Mouse (Mus musculus): Measurements from ENCODE around the gene Zfp366. TPM values are rescaled to one million over a fixed set of nuclear protein-coding genes. Genes with fewer than 3 reads are reported as not detected.

Zfp366 gene
- polyA plus RNA-seq, 1 experiment from 2014 or later: 0.96 TPM

- WGBS: 37% methylated on average over 3 of the region's 3 CpGs
- ATAC-seq (ENCODE audit: borderline replicate concordance, extremely low read depth, low FRiP score, low TSS enrichment): no peak
- H3K27me3 ChIP-seq: no peaks in the 10 kb centered on the region
- H3K36me3 ChIP-seq: no peaks in the 10 kb centered on the region
- no peaks in the 10 kb centered on the region for H3K9me3 ChIP-seq
- H3K9ac ChIP-seq: no peak overlapping the region
- peaks cover 6% of the 10 kb centered on the region; the same call in 1 of the 2 replicates for H3K4me1 ChIP-seq
- no peak overlapping the region for H3K4me2 ChIP-seq
- H3K4me3 ChIP-seq: no peak overlapping the region
- peak overlapping the region; percentile 20; the same call in 1 of the 2 replicates for H3K27ac ChIP-seq
Observed at GRCm38 (mm10) chr13:99230495-99230868, 45.9 kb downstream of the Zfp366 start.

GRCm38 (mm10) chr13:99233333-99233732, 48.7 kb downstream of the Zfp366 start:
- 67% methylated on average over 3 of the region's 3 CpGs for WGBS
- Histone ChIP-seq H3K27me3 (no peaks in the 10 kb centered on the region), H3K9ac (no peak overlapping the region), H3K9me3 (no peaks in the 10 kb centered on the region), H3K4me2 (no peak overlapping the region), H3K4me1 (peaks cover 34% of the 10 kb centered on the region), H3K27ac (no peak overlapping the region), H3K36me3 (no peaks in the 10 kb centered on the region), H3K4me3 (no peak overlapping the region)
- no peak for ATAC-seq (ENCODE audit: borderline replicate concordance, extremely low read depth, low FRiP score, low TSS enrichment)

- 63% methylated on average over 10 of the region's 10 CpGs for WGBS
- no peaks in the 10 kb centered on the region for H3K27me3 ChIP-seq
- no peak overlapping the region for H3K4me2 ChIP-seq
- H3K4me3 ChIP-seq: no peak overlapping the region
- no peak overlapping the region for H3K9ac ChIP-seq
- no peak for ATAC-seq (ENCODE audit: borderline replicate concordance, extremely low read depth, low FRiP score, low TSS enrichment)
- H3K9me3 ChIP-seq: no peaks in the 10 kb centered on the region
- H3K36me3 ChIP-seq: no peaks in the 10 kb centered on the region
- H3K27ac ChIP-seq: no peak overlapping the region
- H3K4me1 ChIP-seq: peaks cover 40% of the 10 kb centered on the region
Observed at GRCm38 (mm10) chr13:99233956-99234355, 49.3 kb downstream of the Zfp366 start.

- WGBS: 37% methylated on average over 20 of the region's 20 CpGs
- ATAC-seq (ENCODE audit: borderline replicate concordance, extremely low read depth, low FRiP score, low TSS enrichment): peak; percentile 41; the same call in 1 of the 2 replicates
- Histone ChIP-seq H3K4me2 (no peak overlapping the region), H3K4me3 (no peak overlapping the region), H3K4me1 (peaks cover 46% of the 10 kb centered on the region), H3K36me3 (no peaks in the 10 kb centered on the region), H3K27me3 (no peaks in the 10 kb centered on the region), H3K27ac (peak overlapping the region; percentile 72), H3K9me3 (no peaks in the 10 kb centered on the region), H3K9ac (no peak overlapping the region)
Observed at GRCm38 (mm10) chr13:99235428-99236210, 51.0 kb downstream of the Zfp366 start.

- H3K9ac ChIP-seq: no peak overlapping the region
- H3K27me3 ChIP-seq: no peaks in the 10 kb centered on the region
- H3K4me1 ChIP-seq: peaks cover 46% of the 10 kb centered on the region
- H3K4me3 ChIP-seq: no peak overlapping the region
- H3K9me3 ChIP-seq: no peaks in the 10 kb centered on the region
- 76% methylated on average over 2 of the region's 2 CpGs for WGBS
- no peak for ATAC-seq (ENCODE audit: borderline replicate concordance, extremely low read depth, low FRiP score, low TSS enrichment)
- no peak overlapping the region for H3K4me2 ChIP-seq
- H3K27ac ChIP-seq: peak overlapping the region; percentile 95
- H3K36me3 ChIP-seq: no peaks in the 10 kb centered on the region
Observed at GRCm38 (mm10) chr13:99236222-99236621, 51.6 kb downstream of the Zfp366 start.

- no peak overlapping the region for H3K4me3 ChIP-seq
- WGBS: 56% methylated on average over 5 of the region's 5 CpGs
Observed at GRCm38 (mm10) chr13:99237122-99237521, 52.5 kb downstream of the Zfp366 start.

GRCm38 (mm10) chr13:99237841-99238216, 53.2 kb downstream of the Zfp366 start:
- H3K9me3 ChIP-seq: no peaks in the 10 kb centered on the region
- no peak overlapping the region for H3K4me3 ChIP-seq
- H3K4me1 ChIP-seq: peaks cover 46% of the 10 kb centered on the region
- H3K27ac ChIP-seq: peak overlapping the region; percentile 95
- H3K4me2 ChIP-seq: no peak overlapping the region
- no peaks in the 10 kb centered on the region for H3K36me3 ChIP-seq
- no peak for ATAC-seq (ENCODE audit: borderline replicate concordance, extremely low read depth, low FRiP score, low TSS enrichment)
- WGBS: 28% methylated on average over 1 of the region's 1 CpGs
- no peaks in the 10 kb centered on the region for H3K27me3 ChIP-seq
- H3K9ac ChIP-seq: no peak overlapping the region

More at GRCm38 (mm10) chr13:99237122-99237521, 52.5 kb downstream of the Zfp366 start:
- Histone ChIP-seq H3K4me1 (peaks cover 46% of the 10 kb centered on the region), H3K9ac (no peak overlapping the region), H3K9me3 (no peaks in the 10 kb centered on the region), H3K36me3 (no peaks in the 10 kb centered on the region), H3K27me3 (no peaks in the 10 kb centered on the region), H3K27ac (peak overlapping the region; percentile 95), H3K4me2 (no peak overlapping the region)
- no peak for ATAC-seq (ENCODE audit: borderline replicate concordance, extremely low read depth, low FRiP score, low TSS enrichment)

- peaks cover 46% of the 10 kb centered on the region for H3K4me1 ChIP-seq
Observed at GRCm38 (mm10) chr13:99238217-99239160, 53.9 kb downstream of the Zfp366 start.

GRCm38 (mm10) chr13:99239161-99239530, 54.5 kb downstream of the Zfp366 start:
- H3K4me3 ChIP-seq: no peak overlapping the region
- H3K27me3 ChIP-seq: no peaks in the 10 kb centered on the region
- peak; percentile 3; the same call in 1 of the 2 replicates for ATAC-seq (ENCODE audit: borderline replicate concordance, extremely low read depth, low FRiP score, low TSS enrichment)
- no peaks in the 10 kb centered on the region for H3K9me3 ChIP-seq
- no peak overlapping the region for H3K9ac ChIP-seq
- H3K4me2 ChIP-seq: peak overlapping the region; percentile 1; the same call in 1 of the 2 replicates
- H3K4me1 ChIP-seq: peaks cover 46% of the 10 kb centered on the region
- H3K36me3 ChIP-seq: no peaks in the 10 kb centered on the region
- 13% methylated on average over 7 of the region's 7 CpGs for WGBS
- H3K27ac ChIP-seq: peak overlapping the region; percentile 95

More at GRCm38 (mm10) chr13:99238217-99239160, 53.9 kb downstream of the Zfp366 start:
- H3K4me2 ChIP-seq: peak overlapping the region; percentile 1
- peak; percentile 72 for ATAC-seq (ENCODE audit: borderline replicate concordance, extremely low read depth, low FRiP score, low TSS enrichment)
- WGBS: 16% methylated on average over 10 of the region's 10 CpGs
- no peak overlapping the region for H3K4me3 ChIP-seq
- H3K9me3 ChIP-seq: no peaks in the 10 kb centered on the region
- peak overlapping the region; percentile 95 for H3K27ac ChIP-seq
- H3K27me3 ChIP-seq: no peaks in the 10 kb centered on the region
- no peaks in the 10 kb centered on the region for H3K36me3 ChIP-seq
- H3K9ac ChIP-seq: no peak overlapping the region

- H3K27ac ChIP-seq: peak overlapping the region; percentile 95
- ATAC-seq (ENCODE audit: borderline replicate concordance, extremely low read depth, low FRiP score, low TSS enrichment): no peak
- no peak overlapping the region for H3K4me2 ChIP-seq
- H3K27me3 ChIP-seq: no peaks in the 10 kb centered on the region
- WGBS: 28% methylated on average over 6 of the region's 6 CpGs
- H3K9me3 ChIP-seq: no peaks in the 10 kb centered on the region
- peaks cover 46% of the 10 kb centered on the region for H3K4me1 ChIP-seq
- H3K9ac ChIP-seq: no peak overlapping the region
- no peak overlapping the region for H3K4me3 ChIP-seq
- H3K36me3 ChIP-seq: no peaks in the 10 kb centered on the region
Observed at GRCm38 (mm10) chr13:99239741-99240140, 55.1 kb downstream of the Zfp366 start.

- peaks cover 31% of the 10 kb centered on the region for H3K4me1 ChIP-seq
- no peaks in the 10 kb centered on the region for H3K9me3 ChIP-seq
- no peak overlapping the region for H3K4me2 ChIP-seq
- ATAC-seq (ENCODE audit: borderline replicate concordance, extremely low read depth, low FRiP score, low TSS enrichment): no peak
- no peak overlapping the region for H3K4me3 ChIP-seq
- no peak overlapping the region for H3K9ac ChIP-seq
- H3K36me3 ChIP-seq: no peaks in the 10 kb centered on the region
- H3K27ac ChIP-seq: no peak overlapping the region
- WGBS: 74% methylated on average over 3 of the region's 3 CpGs
- H3K27me3 ChIP-seq: no peaks in the 10 kb centered on the region
Observed at GRCm38 (mm10) chr13:99241984-99242383, 57.4 kb downstream of the Zfp366 start.

GRCm38 (mm10) chr13:99242895-99243294, 58.3 kb downstream of the Zfp366 start:
- Histone ChIP-seq H3K4me1 (peaks cover 22% of the 10 kb centered on the region), H3K4me2 (no peak overlapping the region), H3K27ac (no peak overlapping the region), H3K9ac (no peak overlapping the region), H3K9me3 (no peaks in the 10 kb centered on the region), H3K27me3 (no peaks in the 10 kb centered on the region), H3K4me3 (no peak overlapping the region), H3K36me3 (no peaks in the 10 kb centered on the region)
- 67% methylated on average over 4 of the region's 4 CpGs for WGBS
- no peak for ATAC-seq (ENCODE audit: borderline replicate concordance, extremely low read depth, low FRiP score, low TSS enrichment)

Measured in lung, embryonic 15.5 days (tissue).